Mouse (Mus musculus): ENCODE data around the gene Fancc. TPM values are rescaled to one million over a fixed set of nuclear protein-coding genes. Genes with fewer than 3 reads are reported as not detected.
"Not testable (repeated sequence)": the region's sequence is repeated elsewhere in the genome, so short reads cannot be mapped to it uniquely, and the experiment has no call there.

Gene Fancc
- polyA plus RNA-seq, 1 experiment from 2014 or later: 23.7 TPM

DNA sequence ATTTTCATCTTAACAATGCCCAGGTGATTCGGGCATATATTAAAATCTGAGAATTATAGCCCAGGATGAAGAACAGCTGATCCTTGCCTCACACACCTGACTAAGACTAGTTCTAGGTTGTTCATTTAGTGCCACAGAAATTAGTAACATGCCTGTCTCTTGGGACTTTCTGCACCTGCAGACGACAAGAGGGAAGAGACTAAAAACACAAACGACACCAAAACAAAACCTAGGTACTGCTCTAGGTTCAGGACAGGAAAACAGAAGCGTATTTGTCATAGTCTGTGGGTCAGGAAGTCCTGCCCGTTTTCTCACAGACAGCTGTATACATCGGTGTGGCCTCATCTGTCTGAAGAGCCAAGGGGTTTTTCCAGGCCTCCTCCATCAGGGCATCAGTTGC, 51.7 kb downstream of the Fancc start:
- Histone ChIP-seq H3K27ac (no peak overlapping the region), H3K36me3 (no peaks in the 10 kb centered on the region), H3K9me3 (no peaks in the 10 kb centered on the region), H3K27me3 (no peaks in the 10 kb centered on the region), H3K4me3 (no peak overlapping the region), H3K9ac (no peak overlapping the region), H3K4me1 (0 out of 2 replicates have a peak, but pooled peaks cover 3% of the 10 kb centered on the region), H3K4me2 (replicated peaks) (no peak overlapping the region)
- no peak for ATAC-seq (ENCODE audit: insufficient number of reproducible peaks, insufficient read depth, low FRiP score, low TSS enrichment)
- 70% methylated on average over 6 of the region's 6 CpGs for WGBS

DNA sequence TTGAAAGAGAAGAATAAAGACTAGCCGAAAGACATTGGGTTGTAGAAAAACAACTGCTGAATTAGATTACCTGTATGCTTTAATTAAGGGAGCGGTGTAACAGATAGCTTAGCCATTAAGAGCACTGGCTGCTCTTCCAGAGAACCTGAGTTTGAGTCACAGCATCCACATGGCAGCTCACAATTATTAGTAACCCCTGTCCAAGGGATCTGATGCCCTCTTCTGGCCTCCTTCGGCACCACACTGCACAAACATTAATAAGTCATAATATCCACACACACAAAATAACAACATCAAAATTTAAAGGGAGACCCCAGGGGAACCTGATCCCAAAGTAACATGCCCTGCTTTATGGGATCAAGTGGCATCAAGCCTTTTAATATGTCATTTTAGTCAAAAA, 64.3 kb downstream of the Fancc start:
- no peak for ATAC-seq (ENCODE audit: insufficient number of reproducible peaks, insufficient read depth, low FRiP score, low TSS enrichment)
- no peaks in the 10 kb centered on the region for H3K36me3 ChIP-seq
- no peaks in the 10 kb centered on the region for H3K9me3 ChIP-seq
- H3K4me3 ChIP-seq: no peak overlapping the region
- no peak overlapping the region for H3K27ac ChIP-seq
- H3K27me3 ChIP-seq: no peaks in the 10 kb centered on the region
- no peak overlapping the region for H3K9ac ChIP-seq
- H3K4me2 ChIP-seq (replicated peaks): no peak overlapping the region
- 86% methylated on average over 3 of the region's 3 CpGs for WGBS
- peaks cover 8% of the 10 kb centered on the region; the same call in 1 of the 2 replicates for H3K4me1 ChIP-seq

DNA sequence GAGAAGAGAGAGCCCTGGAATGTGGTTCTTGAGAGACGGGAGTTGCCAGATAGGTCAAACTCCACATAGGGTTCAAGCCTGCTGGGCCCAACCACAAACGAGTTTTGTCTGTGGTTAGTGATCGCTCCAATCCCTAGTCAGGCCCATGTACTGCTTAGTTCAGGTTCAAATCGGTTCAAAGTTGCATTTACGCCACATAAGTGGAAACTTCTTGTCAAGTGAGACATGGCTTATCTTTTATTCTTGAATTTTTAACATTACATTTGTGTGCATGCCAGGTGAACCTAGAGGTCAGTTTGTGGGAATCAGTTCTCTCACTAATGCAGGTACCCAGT, 65.3 kb downstream of the Fancc start:
- H3K9ac ChIP-seq: peak overlapping the region; percentile 70
- H3K4me1 ChIP-seq: peaks cover 8% of the 10 kb centered on the region; the same call in 1 of the 2 replicates
- H3K27ac ChIP-seq: peak overlapping the region; percentile 98
- 13% methylated on average over 5 of the region's 5 CpGs for whole genome bisulfite sequencing
- H3K9me3 ChIP-seq: no peaks in the 10 kb centered on the region
- peak overlapping the region; percentile 51 for H3K4me2 ChIP-seq (replicated peaks)
- no peak; the same call in 1 of the 2 replicates for ATAC-seq (ENCODE audit: insufficient number of reproducible peaks, insufficient read depth, low FRiP score, low TSS enrichment)
- no peaks in the 10 kb centered on the region for H3K27me3 ChIP-seq
- peak overlapping the region; percentile 52 for H3K4me3 ChIP-seq
- H3K36me3 ChIP-seq: no peaks in the 10 kb centered on the region

DNA sequence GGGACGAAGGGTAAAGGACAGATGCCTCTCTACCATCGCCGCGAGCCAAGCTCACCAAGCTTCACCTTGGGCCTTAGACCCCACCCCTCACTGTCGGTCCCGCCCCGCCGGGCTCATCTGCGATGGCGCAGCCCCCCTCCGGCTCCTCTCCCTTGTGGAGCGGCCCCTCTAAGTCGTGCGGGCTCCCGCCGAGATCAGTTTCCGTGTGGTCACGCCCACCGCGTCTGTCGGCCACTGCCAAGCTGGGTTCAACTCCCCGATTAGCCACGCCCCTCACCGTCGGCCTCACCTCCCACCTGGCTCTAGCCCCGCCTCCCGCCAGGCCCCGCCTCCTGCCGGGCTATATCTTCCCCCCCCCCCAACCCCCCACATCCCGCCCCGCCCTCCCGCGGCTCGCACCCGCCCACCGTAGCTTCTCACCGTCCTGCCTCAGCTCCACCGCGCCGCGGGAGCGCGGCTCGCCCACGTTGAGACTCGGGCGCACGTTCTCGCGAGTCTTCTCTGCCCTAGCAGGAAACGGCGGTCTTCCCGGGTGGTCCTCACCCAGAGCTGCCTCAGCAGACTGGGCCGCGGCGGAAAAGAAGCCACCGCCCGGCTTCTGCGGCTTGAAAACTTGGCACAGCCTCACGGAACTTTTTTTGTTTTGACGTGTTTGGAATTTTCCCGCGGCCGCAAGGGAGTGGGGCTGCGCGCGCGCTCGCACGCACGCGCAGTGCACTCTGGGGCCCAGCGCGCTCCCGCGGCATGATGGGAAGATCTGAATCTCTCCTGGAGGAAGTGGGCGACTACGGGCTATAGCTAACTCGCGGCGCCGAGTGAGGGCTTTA, 65.8 kb downstream of the Fancc start:
- peak overlapping the region; percentile 51 for H3K4me2 ChIP-seq (replicated peaks)
- H3K9ac ChIP-seq: peak overlapping the region; percentile 70
- no peaks in the 10 kb centered on the region for H3K27me3 ChIP-seq
- H3K4me3 ChIP-seq: peak overlapping the region; percentile 52
- peak overlapping the region; percentile 98 for H3K27ac ChIP-seq
- WGBS: under 1% methylated on average over 71 of the region's 82 CpGs
- ATAC-seq (ENCODE audit: insufficient number of reproducible peaks, insufficient read depth, low FRiP score, low TSS enrichment): peak; percentile 98
- H3K36me3 ChIP-seq: no peaks in the 10 kb centered on the region
- no peaks in the 10 kb centered on the region for H3K9me3 ChIP-seq
- H3K4me1 ChIP-seq: peaks cover 8% of the 10 kb centered on the region; the same call in 1 of the 2 replicates

DNA sequence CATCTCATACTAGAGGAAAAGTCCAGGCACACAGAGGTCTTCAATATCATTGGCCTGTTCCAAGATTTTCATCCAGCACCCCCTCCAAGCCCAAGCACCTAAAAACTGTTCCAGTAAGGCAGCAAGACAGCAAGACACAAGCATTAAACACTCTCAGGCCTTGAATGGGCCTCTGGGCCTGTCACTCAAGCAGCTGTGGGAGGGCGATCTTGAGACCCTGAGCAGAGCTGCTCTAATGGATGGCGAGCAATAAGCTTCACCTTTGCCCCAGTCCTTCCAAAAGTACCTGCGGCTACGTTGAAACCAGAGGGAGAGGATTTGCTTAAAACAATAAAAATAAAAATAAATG, 66.4 kb downstream of the Fancc start:
- WGBS: 0% methylated on average over 4 of the region's 4 CpGs
- peak overlapping the region; percentile 98 for H3K27ac ChIP-seq

DNA sequence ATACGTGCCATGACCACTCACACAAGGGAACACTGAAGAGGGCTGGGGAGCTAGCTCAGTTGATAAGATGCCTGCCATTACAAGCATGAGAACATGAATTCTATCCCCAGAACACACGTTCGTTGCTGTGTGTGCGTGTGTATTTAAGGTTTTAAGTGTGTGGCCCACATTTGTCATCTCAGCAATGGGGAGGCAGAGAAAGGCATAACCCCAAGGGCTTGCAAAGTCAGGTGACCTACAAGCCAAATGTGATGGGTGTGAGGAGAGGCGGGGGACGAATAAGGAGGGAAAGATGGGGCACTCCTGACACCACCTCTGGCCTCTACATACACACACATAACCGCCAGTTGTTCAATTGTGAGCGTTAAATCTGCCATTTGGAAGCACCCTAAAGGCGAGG, 66.9 kb downstream of the Fancc start:
- Histone ChIP-seq H3K4me1 (peaks cover 8% of the 10 kb centered on the region; the same call in 1 of the 2 replicates), H3K9ac (peak overlapping the region; percentile 70; the same call in 1 of the 2 replicates), H3K36me3 (no peaks in the 10 kb centered on the region), H3K27ac (peak overlapping the region; percentile 98), H3K4me3 (peak overlapping the region; percentile 52; the same call in 1 of the 2 replicates), H3K9me3 (no peaks in the 10 kb centered on the region), H3K4me2 (replicated peaks) (peak overlapping the region; percentile 51), H3K27me3 (no peaks in the 10 kb centered on the region)
- ATAC-seq (ENCODE audit: insufficient number of reproducible peaks, insufficient read depth, low FRiP score, low TSS enrichment): no peak
- WGBS: 72% methylated on average over 9 of the region's 9 CpGs

More for the DNA sequence above, 66.4 kb downstream of the Fancc start:
- no peaks in the 10 kb centered on the region for H3K9me3 ChIP-seq
- H3K4me1 ChIP-seq: peaks cover 8% of the 10 kb centered on the region; the same call in 1 of the 2 replicates
- H3K36me3 ChIP-seq: no peaks in the 10 kb centered on the region
- peak; percentile 72 for ATAC-seq (ENCODE audit: insufficient number of reproducible peaks, insufficient read depth, low FRiP score, low TSS enrichment)
- H3K9ac ChIP-seq: peak overlapping the region; percentile 70
- peak overlapping the region; percentile 51 for H3K4me2 ChIP-seq (replicated peaks)
- H3K4me3 ChIP-seq: peak overlapping the region; percentile 52
- H3K27me3 ChIP-seq: no peaks in the 10 kb centered on the region

DNA sequence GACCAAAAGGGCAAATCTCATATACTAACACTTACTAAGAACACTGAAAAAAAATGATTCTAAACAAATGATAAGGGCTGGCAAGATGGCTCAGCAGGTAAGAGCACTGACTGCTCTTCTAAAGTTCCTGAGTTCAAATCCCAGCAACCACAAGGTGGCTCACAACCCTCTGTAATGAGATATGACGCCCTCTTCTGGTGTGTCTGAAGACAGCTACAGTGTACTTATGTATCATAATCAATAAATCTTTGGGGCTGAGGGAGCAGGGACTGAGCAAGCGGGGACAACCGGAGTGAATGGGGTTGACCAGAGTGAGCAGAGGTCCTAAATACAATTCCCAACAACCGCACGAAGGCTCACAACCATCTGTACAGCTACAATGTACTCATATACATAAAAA, 68.9 kb downstream of the Fancc start:
- ATAC-seq (ENCODE audit: insufficient number of reproducible peaks, insufficient read depth, low FRiP score, low TSS enrichment): not testable (repeated sequence)

DNA sequence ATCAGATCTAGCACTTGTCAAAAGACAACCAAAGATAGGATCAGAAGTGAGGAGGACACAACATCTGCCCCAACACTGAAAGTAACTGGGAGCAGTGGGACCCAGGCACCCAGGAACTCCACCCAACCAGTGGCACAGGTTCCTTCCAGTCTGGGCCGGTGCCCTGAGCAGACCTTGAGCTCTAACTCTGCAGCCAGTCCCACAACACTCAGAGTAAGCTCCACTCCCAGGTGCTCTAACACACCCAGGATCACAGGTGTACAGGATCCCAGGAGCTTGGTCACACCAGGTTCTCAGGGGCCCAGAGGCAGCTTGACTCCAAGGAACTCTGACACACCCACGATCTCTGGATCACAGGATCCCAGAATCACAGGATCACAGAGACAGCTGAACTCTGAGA, 74.0 kb downstream of the Fancc start:
- ATAC-seq (ENCODE audit: insufficient number of reproducible peaks, insufficient read depth, low FRiP score, low TSS enrichment): no peak
- Histone ChIP-seq H3K9me3 (no peaks in the 10 kb centered on the region), H3K4me1 (no peaks in the 10 kb centered on the region), H3K27ac (no peak overlapping the region), H3K27me3 (no peaks in the 10 kb centered on the region), H3K36me3 (no peaks in the 10 kb centered on the region), H3K9ac (no peak overlapping the region), H3K4me2 (replicated peaks) (no peak overlapping the region), H3K4me3 (no peak overlapping the region)
- 96% methylated on average over 2 of the region's 2 CpGs for WGBS

More for the DNA sequence above, 68.9 kb downstream of the Fancc start:
- H3K9me3 ChIP-seq; H3K4me1 ChIP-seq; H3K36me3 ChIP-seq; H3K4me2 ChIP-seq (replicated peaks); H3K27me3 ChIP-seq; H3K9ac ChIP-seq; H3K27ac ChIP-seq; H3K4me3 ChIP-seq: not testable (repeated sequence)
- WGBS: 93% methylated on average over 5 of the region's 5 CpGs

DNA sequence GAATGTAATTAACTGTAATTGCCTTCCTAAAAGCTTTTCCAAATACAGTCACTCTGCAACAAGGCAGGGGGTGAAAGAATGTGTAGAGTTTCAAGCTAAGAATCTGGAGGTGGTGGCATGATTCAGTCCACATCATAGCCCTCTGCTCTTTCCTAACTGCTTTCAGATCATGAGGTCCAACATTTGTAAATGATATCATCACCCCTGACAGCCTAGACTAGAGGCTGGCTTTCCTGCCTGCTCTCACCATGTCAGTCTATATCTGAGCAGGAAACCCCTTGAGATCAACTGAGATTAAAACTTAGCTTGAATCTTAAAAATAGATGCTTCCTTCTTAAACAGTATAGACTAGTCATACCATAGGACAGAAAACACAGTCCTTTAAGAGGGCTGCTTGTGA, 75.9 kb downstream of the Fancc start:
- Histone ChIP-seq H3K9me3 (no peaks in the 10 kb centered on the region), H3K36me3 (no peaks in the 10 kb centered on the region), H3K4me1 (no peaks in the 10 kb centered on the region), H3K27ac (no peak overlapping the region), H3K4me2 (replicated peaks) (no peak overlapping the region), H3K27me3 (no peaks in the 10 kb centered on the region), H3K9ac (no peak overlapping the region), H3K4me3 (no peak overlapping the region)
- no peak for ATAC-seq (ENCODE audit: insufficient number of reproducible peaks, insufficient read depth, low FRiP score, low TSS enrichment)

DNA sequence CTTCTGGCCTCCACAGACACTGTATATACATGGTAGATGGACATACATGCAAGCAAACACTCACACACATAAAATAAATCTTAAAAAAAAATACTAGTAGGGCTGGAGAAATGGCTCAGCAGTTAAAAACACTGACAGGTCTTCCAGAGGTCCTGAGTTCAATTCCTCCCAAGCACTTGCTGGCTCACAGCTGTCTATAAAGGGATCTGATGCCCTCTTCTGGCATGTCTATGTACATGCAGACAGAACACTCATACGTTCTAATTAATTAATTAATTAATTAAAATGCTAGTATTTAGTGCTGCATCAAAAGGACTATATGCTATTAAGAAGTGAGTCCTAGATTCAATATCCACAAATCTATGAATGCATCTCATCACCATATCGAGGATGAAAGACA, 78.9 kb downstream of the Fancc start:
- no peak overlapping the region for H3K4me3 ChIP-seq
- H3K9ac ChIP-seq: no peak overlapping the region
- no peaks in the 10 kb centered on the region for H3K36me3 ChIP-seq
- 73% methylated on average over 2 of the region's 2 CpGs for WGBS
- no peak overlapping the region for H3K4me2 ChIP-seq (replicated peaks)
- no peaks in the 10 kb centered on the region for H3K27me3 ChIP-seq
- no peaks in the 10 kb centered on the region for H3K4me1 ChIP-seq
- no peaks in the 10 kb centered on the region for H3K9me3 ChIP-seq
- ATAC-seq (ENCODE audit: insufficient number of reproducible peaks, insufficient read depth, low FRiP score, low TSS enrichment): no peak
- no peak overlapping the region for H3K27ac ChIP-seq

DNA sequence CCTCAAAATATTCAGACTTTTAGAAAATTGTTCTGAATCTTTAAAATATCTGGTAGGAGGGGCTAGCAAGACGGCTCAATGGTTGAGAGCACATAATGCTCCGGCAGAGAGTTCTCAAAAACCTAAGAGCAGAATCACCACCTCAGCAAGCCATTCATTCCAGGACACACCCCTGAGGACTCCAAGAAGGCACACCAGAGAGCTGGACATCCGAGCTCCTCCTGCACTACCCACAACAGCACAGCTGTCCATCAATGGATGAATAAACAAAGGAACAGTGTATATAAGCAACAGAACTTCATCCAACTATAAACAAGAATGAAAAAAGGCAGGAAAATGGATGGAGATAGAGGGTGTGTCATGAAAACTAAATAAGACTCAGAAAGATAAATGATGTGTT, 80.3 kb downstream of the Fancc start:
- Histone ChIP-seq H3K27me3 (no peaks in the 10 kb centered on the region), H3K4me1 (0 out of 2 replicates have a peak, but pooled peaks cover 1% of the 10 kb centered on the region), H3K9me3 (no peaks in the 10 kb centered on the region), H3K4me3 (no peak overlapping the region), H3K9ac (no peak overlapping the region), H3K4me2 (replicated peaks) (no peak overlapping the region), H3K36me3 (no peaks in the 10 kb centered on the region), H3K27ac (no peak overlapping the region)
- ATAC-seq (ENCODE audit: insufficient number of reproducible peaks, insufficient read depth, low FRiP score, low TSS enrichment): no peak
- WGBS: 53% methylated on average over 3 of the region's 3 CpGs

DNA sequence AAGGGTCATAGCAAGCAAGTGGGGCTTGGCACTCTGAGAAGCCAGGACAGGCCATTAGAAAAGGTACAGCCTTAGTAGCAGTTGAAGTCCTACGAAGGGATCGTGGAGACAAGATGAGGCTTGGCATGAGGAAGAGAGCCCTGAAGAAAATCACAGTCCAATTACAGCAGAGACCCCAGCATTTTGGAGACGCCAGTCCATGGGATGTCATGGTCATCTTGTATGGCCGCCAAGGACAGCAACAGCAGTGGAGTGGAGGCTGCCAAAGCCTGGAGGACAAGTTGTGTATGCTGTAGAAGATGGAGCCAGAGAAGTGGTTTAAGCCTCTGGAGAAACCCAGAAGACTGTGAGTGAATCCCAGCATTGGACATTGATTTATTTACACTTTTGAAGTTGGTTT, 84.4 kb downstream of the Fancc start:
- Histone ChIP-seq H3K27me3 (no peaks in the 10 kb centered on the region), H3K9me3 (no peaks in the 10 kb centered on the region), H3K4me1 (peaks cover 5% of the 10 kb centered on the region; the same call in 1 of the 2 replicates), H3K27ac (no peak overlapping the region), H3K4me2 (replicated peaks) (no peak overlapping the region), H3K36me3 (no peaks in the 10 kb centered on the region), H3K9ac (no peak overlapping the region), H3K4me3 (no peak overlapping the region)
- ATAC-seq (ENCODE audit: insufficient number of reproducible peaks, insufficient read depth, low FRiP score, low TSS enrichment): no peak
- WGBS: 89% methylated on average over 4 of the region's 4 CpGs

All from embryonic facial prominence, embryonic 12.5 days (tissue).